In genomic region chr6:37322088-37322487, GRCm38 (mm10) we compare ENCODE assay signal across 17 mouse cellular contexts. TPM values are rescaled to one million over a fixed set of nuclear protein-coding genes. Genes with fewer than 3 reads are reported as not detected.
DNase-seq lines count a peak whose midpoint lies in the region; TF ChIP-seq lines count a peak whose summit lies in the region.
"Had no signal": no experiment of that assay in that cellular context is flagged by ENCODE, and none has a peak within 500 bp of the region (broad histone marks: within the 10 kb centered on the region; RNA-seq: fewer than 3 reads in every experiment).

No protein-coding gene starts in this region.

- TF ChIP-seq CTCF in layer of hippocampus, adult 2 months (conservative IDR thresholded peaks at IDR 0.05): peak; percentile 70
- peak; percentile 52 for TF ChIP-seq CTCF in left cerebral cortex, adult 2 months (IDR thresholded peaks at IDR 0.05)

- intact Hi-C loops in left cerebral cortex, adult 2 months (cut with DNase I): no loop called here

- peak; percentile 9 to 11 for DNase-seq in lung, adult 18-20 months
- DNase-seq in lung, postnatal 10 days: no peak
- DNase-seq in layer of hippocampus, adult 2 months (ENCODE audit: low spot score in 2 of 2): peak; percentile 78 to 85
- DNase-seq in left cerebral cortex, adult 2 months (ENCODE audit: extremely low spot score in 1 of 2, low spot score in 2 of 2): peak in 1 of 2 experiments; percentile 51
- peak; percentile 40 to 52 for DNase-seq in right cerebral cortex, postnatal 36 days (ENCODE audit: low spot score in 2 of 2)
- DNase-seq in Muller cell, postnatal 12 days (ENCODE audit: inconsistent ontology term): no peak
- DNase-seq in kidney, postnatal 36 days: no peak
- DNase-seq: adrenal gland, postnatal 10 days; cerebellum, adult 8-10 months; embryo, embryonic 11 days; gastrocnemius, postnatal 36 days; thymus, postnatal 36 days had no signal

- peak overlapping the region; percentile 33; the same call in 1 of the 2 replicates for H3K27ac ChIP-seq in layer of hippocampus, adult 2 months
- H3K27ac ChIP-seq in left cerebral cortex, adult 2 months: 0 out of 2 replicates have a peak overlapping the region, but pooled peaks have one; percentile 21
- H3K27ac ChIP-seq: forebrain, embryonic 15.5 days; heart, embryonic 15.5 days; intestine, embryonic 15.5 days; lung, embryonic 15.5 days; neural tube, embryonic 12.5 days had no signal

- no peak overlapping the region for H3K4me3 ChIP-seq in layer of hippocampus, adult 2 months
- no peak overlapping the region for H3K4me3 ChIP-seq in left cerebral cortex, adult 2 months
- H3K4me3 ChIP-seq: forebrain, embryonic 15.5 days; heart, embryonic 15.5 days; intestine, embryonic 15.5 days; lung, embryonic 15.5 days; neural tube, embryonic 12.5 days had no signal

RNA-seq across cellular contexts. Expression of gene Dgki, which starts 22.1 kb away (rescaled TPM):
- total RNA-seq in layer of hippocampus, adult 2 months (2021): 10 to 100 TPM; 88.6 to 89.5 TPM
- total RNA-seq in left cerebral cortex, adult 2 months (2021): 10 to 100 TPM; 90.5 to 91.1 TPM

Comparison
In these comparisons a context has a peak if more than half of its experiments do, and no peak if none do; other contexts are left out.
1. DNase-seq: peak in lung, adult 18-20 months (2 of 2), layer of hippocampus, adult 2 months (2 of 2) and right cerebral cortex, postnatal 36 days (2 of 2); none in lung, postnatal 10 days (single experiment), Muller cell, postnatal 12 days (single experiment) and kidney, postnatal 36 days (0 of 2).